Mouse (Mus musculus) A20 (cell line): ENCODE measurements around the gene Zfp84.

Source experiments
- DNase-seq: peaks from one replicate; pipeline ENCODE4 v3.0.0-alpha.2; 2011; ENCODE audit warnings: low read depth, low spot score

The Zfp84 gene

GRCm38 (mm10) chr7:29815910-29816429 lies 47.6 kb downstream of the Zfp84 start, which contains the start of gene Zfp790:
Zfp790 (plus strand) TSS chr7:29816114.
- DNase-seq = peak; percentile 92

GRCm38 (mm10) chr7:29818619-29819254 lies 50.4 kb downstream of the Zfp84 start:
- DNase-seq = peak; percentile 84

- DNase-seq = no peak
These were observed 59.6 kb downstream of the Zfp84 start for GRCm38 (mm10) chr7:29828001-29828400.
